Mouse (Mus musculus) frontal cortex, postnatal 36 days (tissue): ENCODE results near the gene Olfr1020.

Experiments used
- DNase-seq, 2 experiments: peaks; one replicate each; pipeline ENCODE4 v3.0.0; 2022; ENCODE audit warnings: low spot score in 2 of 2

Gene Olfr1020

DNA sequence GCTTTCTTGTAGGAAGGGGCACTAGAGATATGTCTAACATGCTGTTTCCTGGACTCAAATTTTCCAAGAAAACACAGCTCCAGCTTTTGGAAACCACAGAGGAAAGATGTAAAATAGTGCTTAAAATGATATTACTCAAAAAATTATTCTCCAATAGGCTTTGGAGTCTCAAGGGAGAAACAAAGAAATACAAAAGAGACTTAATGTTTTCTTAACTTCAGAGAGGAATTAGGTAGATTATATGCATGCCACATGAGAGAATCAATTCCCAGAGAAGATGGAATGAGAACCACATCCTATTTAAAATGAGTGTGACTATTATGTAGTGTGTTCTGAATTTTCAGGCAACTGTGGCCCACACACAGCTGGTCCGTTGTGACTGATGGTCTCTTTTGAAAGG lies at the start of gene Olfr1020:
Olfr1020 (plus strand) TSS at position 301 of the 400 bp plus-strand sequence.
- DNase-seq = no peak

DNA sequence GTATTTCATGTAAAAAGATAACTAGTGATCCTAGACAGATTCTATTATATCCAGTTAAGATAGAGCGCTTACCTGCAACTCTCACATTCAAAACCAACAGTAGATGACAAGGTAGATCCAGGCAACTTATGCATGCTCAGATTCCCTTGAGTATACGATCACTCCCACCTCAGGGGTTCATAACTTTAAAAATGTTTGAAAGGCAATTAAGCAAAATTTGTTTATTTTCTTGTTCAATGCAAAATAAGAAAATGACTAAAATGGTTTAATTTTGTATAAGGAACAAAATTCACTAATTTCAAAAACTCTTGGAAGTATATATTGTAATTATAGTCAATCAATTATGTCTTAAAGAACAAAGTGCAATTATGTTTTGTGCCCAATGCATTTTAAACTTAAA lies 44.4 kb upstream of the Olfr1020 start, which contains the start of gene Olfr1016:
Olfr1016 (minus strand) TSS at position 101 of the 400 bp plus-strand sequence.
- DNase-seq = no peak

DNA sequence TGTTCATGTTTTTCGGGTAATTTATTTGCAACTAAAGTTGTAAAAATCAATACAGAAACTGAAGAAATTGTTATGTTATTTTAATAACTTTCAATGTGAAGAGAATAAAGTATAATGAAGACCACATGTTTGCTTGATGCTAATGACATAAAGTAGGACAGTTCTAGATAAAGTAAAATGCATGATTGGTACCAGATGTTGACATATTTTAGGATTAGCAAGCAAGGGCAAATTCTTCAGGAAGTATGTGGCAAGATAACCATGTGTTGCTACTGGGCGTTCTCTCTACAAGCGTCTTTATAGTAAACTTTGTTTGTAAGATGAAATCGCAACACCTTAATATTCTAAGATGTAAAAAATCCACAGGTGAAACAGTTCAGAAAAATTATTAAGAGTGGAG lies 42.3 kb upstream of the Olfr1020 start:
- DNase-seq = no peak

DNA sequence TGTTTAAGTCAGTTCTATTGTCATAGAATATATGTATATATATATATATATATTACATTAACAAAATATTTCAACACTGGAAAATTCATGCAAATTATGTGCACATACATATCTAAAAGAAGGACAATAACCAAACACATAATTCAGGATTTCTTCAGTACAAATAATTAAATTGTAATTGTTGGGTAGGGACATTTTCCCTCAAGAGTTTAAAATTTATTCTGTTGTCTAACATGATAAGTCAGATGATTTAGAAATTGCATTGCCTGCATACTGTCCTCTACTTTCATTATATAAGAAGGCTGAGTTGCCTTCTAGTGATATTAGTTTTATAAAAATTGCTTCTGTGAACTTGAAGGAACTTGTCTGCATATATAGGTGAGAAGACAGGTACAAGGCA lies 28.7 kb upstream of the Olfr1020 start, which contains the start of gene Olfr1018:
Olfr1018 (plus strand) TSS at position 301 of the 400 bp plus-strand sequence.
- no peak for DNase-seq

DNA sequence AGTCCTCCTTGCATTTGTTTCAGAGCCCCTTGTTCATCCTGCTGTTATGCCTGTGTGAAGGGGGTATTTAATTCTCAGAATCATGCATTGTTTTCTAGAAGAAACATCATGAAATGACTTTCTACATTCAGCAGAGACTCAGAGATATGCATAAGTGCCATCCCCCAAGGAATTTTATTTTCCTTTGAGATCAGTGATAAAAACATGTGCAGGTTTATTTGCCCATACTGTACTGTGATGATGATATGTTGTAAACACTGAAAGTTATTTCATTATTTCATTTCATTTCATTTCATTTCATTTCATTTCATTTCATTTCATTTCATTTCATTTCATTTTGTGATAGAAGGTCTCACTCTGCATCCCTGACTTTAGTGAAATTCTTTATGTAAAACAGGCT lies 1.4 kb upstream of the Olfr1020 start, which contains the start of gene Olfr1019:
Olfr1019 (minus strand) TSS at position 101 of the 400 bp plus-strand sequence.
- no peak for DNase-seq

DNA sequence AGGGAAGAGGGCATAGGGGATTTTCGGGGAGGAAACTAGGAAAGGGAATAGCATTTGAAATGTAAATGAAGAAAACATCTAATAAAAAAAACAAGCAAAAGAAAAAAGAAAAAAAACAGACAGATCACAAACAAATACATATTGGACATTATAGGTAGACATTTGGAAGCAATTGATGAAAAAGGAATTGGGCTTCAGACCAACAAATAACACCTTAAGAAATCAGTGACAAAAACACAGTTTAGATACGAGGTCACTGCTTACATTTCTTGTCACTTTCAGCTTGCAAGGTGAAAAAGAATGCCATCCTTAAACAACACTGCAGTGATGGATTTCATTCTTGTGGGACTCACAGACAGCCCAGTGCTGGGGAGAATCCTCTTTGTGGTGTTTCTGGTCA lies 21.5 kb downstream of the Olfr1020 start, which contains the start of gene Olfr1022:
Olfr1022 (plus strand) TSS at position 301 of the 400 bp plus-strand sequence.
- no peak for DNase-seq

DNA sequence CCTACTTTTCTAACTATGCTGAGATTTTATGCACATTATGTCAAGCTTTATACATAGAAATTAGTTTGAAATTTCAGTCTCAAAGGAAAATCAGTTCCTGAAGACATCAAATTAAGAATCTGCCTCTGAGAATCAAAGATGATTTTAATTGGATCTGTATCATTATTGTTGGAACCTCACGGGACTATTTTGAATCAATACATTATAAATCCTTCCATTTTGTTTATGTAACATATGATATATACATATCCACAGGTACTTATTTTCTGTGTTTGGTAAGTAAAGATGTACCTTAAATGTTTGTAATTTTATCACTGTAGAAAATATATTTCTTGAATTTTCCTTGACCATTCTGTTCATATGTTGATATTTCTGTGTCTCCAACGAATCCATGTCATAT lies 38.5 kb downstream of the Olfr1020 start, which contains the start of gene Olfr1023:
Olfr1023 (plus strand) TSS at position 301 of the 400 bp plus-strand sequence.
- no peak for DNase-seq
